In genomic region chr2:35044956-35045355, GRCm38 (mm10) we compare ENCODE assay signal across 8 mouse cellular contexts. TPM values are rescaled to one million over a fixed set of nuclear protein-coding genes. Genes with fewer than 3 reads are reported as not detected.
DNase-seq lines count a peak whose midpoint lies in the region; ATAC-seq and TF ChIP-seq lines count a peak whose summit lies in the region.
"Had no signal": no experiment of that assay in that cellular context is flagged by ENCODE, and none has a peak within 500 bp of the region (broad histone marks: within the 10 kb centered on the region; RNA-seq: fewer than 3 reads in every experiment).

No protein-coding gene starts in this region.

- peaks cover 14% of the 10 kb centered on the region; the same call in 1 of the 2 replicates for H3K27me3 ChIP-seq in G1E (ENCODE audit: insufficient read depth, low read length)

- peak; percentile 2 for DNase-seq in left cerebral cortex, adult 11 months (ENCODE audit: low spot score)
- no peak for DNase-seq in left cerebral cortex, postnatal 36 days (ENCODE audit: low spot score in 2 of 2)
- DNase-seq in G1E (ENCODE audit: low spot score), result peak; percentile 6
- peak; percentile 75 for DNase-seq in induced T-regulatory cell, adult 2 months (ENCODE audit: low read depth)
- DNase-seq in retina, postnatal 1 day, result peak; percentile 32
- DNase-seq in urinary bladder, postnatal 36 days (ENCODE audit: low spot score in 2 of 2), result no peak

- intact Hi-C loops in left cerebral cortex, postnatal 36 days (cut with DNase I), result loop anchor here (2.0 kb wide), 1 partner anchor 64 kb away; the partner anchor contains the start of gene Cntrl

- no peak overlapping the region for H3K4me3 ChIP-seq in G1E (ENCODE audit: low read depth, low read length)
- no peak overlapping the region for H3K4me3 ChIP-seq in bone marrow macrophage, adult 2 months (ENCODE audit: insufficient read depth, low read length)
- H3K4me3 ChIP-seq: megakaryocyte, embryonic 14.5 days had no signal

- TF ChIP-seq CTCF in G1E (IDR thresholded peaks at IDR 0.05; ENCODE audit: low read depth, low read length), result peak; percentile 36; the same call in 1 of the 2 replicates
- peak; percentile 17; the same call in 1 of the 2 replicates for TF ChIP-seq CTCF in bone marrow macrophage, adult 2 months (IDR thresholded peaks at IDR 0.05; ENCODE audit: low read depth, low read length)

- ATAC-seq in G1E (ENCODE audit: extremely low read depth, insufficient number of reproducible peaks, low FRiP score, poor library complexity, severe bottlenecking), result no peak

- no peaks in the 10 kb centered on the region for H3K36me3 ChIP-seq in G1E (replicated peaks)

- H3K4me1 ChIP-seq in G1E (ENCODE audit: insufficient read depth, low read depth, low read length), result no peaks in the 10 kb centered on the region
- H3K4me1 ChIP-seq in bone marrow macrophage, adult 2 months (ENCODE audit: control insufficient read depth, insufficient read depth, low read length), result no peaks in the 10 kb centered on the region
- H3K4me1 ChIP-seq: megakaryocyte, embryonic 14.5 days had no signal

- TF ChIP-seq POLR2A in bone marrow macrophage, adult 2 months (IDR thresholded peaks at IDR 0.05; ENCODE audit: borderline replicate concordance, low read depth, low read length), result no peak

- no peaks in the 10 kb centered on the region for H3K9me3 ChIP-seq in G1E (replicated peaks)

- no peak overlapping the region for H3K27ac ChIP-seq in bone marrow macrophage, adult 2 months (ENCODE audit: insufficient read depth, low read depth, low read length)

RNA-seq across cellular contexts. Expression of gene Hc, which starts 16.3 kb away (rescaled TPM):
- total RNA-seq in left cerebral cortex, postnatal 36 days (2021), result under 1 TPM in 1 of 2 experiments, not detected in 1; 0.27 TPM
- total RNA-seq in G1E (2014; fragmentation: Nextera tagmentation) (not detected in 2 replicates), G1E (2017) (0.22 and 0.23 TPM in 2 replicates)
- not detected in 2 replicates for polyA plus RNA-seq in G1E (2012)
- polyA plus RNA-seq in bone marrow macrophage, adult 2 months (2012; ENCODE audit: insufficient read depth, insufficient read length, missing spikeins), result not detected in 2 replicates

RNA-seq across cellular contexts. Expression of gene AI182371, which starts 56.4 kb away (rescaled TPM):
- total RNA-seq in left cerebral cortex, postnatal 36 days (2021), result under 1 TPM in 1 of 2 experiments, not detected in 1; 0.45 TPM
- 3.0 and 3.6 TPM in 2 replicates for total RNA-seq in G1E (2014; fragmentation: Nextera tagmentation)
- total RNA-seq in G1E (2017), result 1.6 and 2.3 TPM in 2 replicates
- polyA plus RNA-seq in G1E (2012), result 0.07 and 0.08 TPM in 2 replicates
- 1.2 TPM in 2 replicates for polyA plus RNA-seq in bone marrow macrophage, adult 2 months (2012; ENCODE audit: insufficient read depth, insufficient read length, missing spikeins)

Comparison
In these comparisons a context has a peak if more than half of its experiments do, and no peak if none do; other contexts are left out.
1. DNase-seq: peak in left cerebral cortex, adult 11 months (single experiment), G1E (single experiment), induced T-regulatory cell, adult 2 months (single experiment) and retina, postnatal 1 day (single experiment); none in left cerebral cortex, postnatal 36 days (0 of 2) and urinary bladder, postnatal 36 days (0 of 2).